Mouse (Mus musculus) lung, adult 2 months (tissue): ENCODE results near the gene Pabpn1l.

Experiments
- CTCF ChIP-seq: fragments of 200-500 bp; IDR thresholded peaks from 2 replicates; pipeline ENCODE4 v1.5.1; 2011; ENCODE audit warnings: mild to moderate bottlenecking, low read length, control low read depth; ENCODE audit not compliant: insufficient read depth
- POLR2A ChIP-seq: fragments of 200-500 bp; IDR thresholded peaks from 2 replicates; pipeline ENCODE4 v1.6.1; 2011; ENCODE audit warnings: low read depth, mild to moderate bottlenecking, control low read depth, low read length, borderline replicate concordance; ENCODE audit errors: extremely low read depth

DNA sequence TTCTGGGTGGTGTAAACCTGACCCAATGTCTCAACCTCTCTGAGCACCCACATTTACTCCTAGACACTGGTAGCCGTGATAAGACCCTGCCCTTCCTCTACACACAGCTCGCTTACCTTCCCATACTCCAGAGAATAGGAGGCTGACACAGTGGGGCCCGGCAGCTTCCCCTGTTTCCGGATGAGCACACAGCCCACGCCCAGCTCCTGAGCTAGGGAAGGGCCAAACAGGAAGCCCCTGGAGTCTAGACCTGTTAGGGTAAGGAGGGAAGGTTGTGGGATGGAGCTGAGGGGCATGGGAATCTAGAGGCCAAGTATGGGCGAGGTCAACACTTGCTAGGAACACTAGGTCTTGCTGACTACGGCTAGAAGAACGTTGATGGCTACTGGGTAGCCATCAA lies 47.3 kb downstream of the Pabpn1l start:
- no peak for TF ChIP-seq POLR2A
- no peak for TF ChIP-seq CTCF
